Mouse (Mus musculus) skeletal muscle tissue, adult 2 months (tissue): ENCODE results near the gene Elob.

Experiments
- DNase-seq: peaks from one replicate; pipeline ENCODE4 v3.0.0-alpha.2; 2012; ENCODE audit warnings: low read depth, low spot score

The Elob gene

GRCm38 (mm10) chr17:23785561-23786471 lies 43.1 kb downstream of the Elob start, which contains the start of gene Flywch2:
Gene Flywch2, minus strand, starts transcription at chr17:23786081.
- no peak for DNase-seq

DNA sequence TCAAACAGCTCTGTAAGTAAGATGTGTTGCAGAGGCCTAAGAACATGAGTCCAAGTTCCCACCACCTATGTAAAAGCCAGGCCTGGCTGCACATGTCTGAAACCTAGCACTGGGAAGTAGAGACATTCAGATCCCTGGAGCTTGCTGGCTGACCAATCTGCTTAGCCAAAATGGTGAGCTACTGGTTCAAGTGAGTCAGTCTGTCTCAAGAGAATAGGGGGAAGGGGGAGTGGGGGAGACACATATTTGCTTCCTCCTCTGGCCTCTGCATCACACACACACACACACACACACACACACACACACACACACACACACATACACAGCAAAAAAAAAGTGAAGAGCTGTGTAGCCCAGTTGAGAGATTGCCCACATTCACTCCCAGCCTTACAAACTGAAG lies 45.6 kb downstream of the Elob start:
- DNase-seq = no peak

- DNase-seq = no peak
These were observed 50.5 kb downstream of the Elob start for GRCm38 (mm10) chr17:23778447-23778846.

DNA sequence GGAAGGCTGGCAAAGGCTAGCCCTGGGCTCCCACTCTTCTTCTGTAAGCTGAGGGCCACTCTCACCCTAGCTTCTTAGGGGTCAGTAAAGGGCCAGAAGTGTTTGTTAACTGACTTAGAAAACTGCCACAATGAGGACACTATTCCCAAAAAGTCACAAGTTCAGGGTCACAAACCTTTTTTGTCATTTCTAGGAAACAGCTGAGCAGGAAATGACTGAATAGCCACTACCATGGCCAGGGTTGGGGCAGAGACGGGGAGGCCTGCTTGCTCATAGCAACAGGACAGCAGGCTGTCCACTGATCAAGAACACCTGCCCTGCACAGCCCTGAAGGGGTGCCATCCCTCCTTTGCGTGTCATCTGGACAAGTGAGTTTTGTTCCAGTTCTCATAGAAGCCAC lies 51.8 kb downstream of the Elob start:
- no peak for DNase-seq

DNA sequence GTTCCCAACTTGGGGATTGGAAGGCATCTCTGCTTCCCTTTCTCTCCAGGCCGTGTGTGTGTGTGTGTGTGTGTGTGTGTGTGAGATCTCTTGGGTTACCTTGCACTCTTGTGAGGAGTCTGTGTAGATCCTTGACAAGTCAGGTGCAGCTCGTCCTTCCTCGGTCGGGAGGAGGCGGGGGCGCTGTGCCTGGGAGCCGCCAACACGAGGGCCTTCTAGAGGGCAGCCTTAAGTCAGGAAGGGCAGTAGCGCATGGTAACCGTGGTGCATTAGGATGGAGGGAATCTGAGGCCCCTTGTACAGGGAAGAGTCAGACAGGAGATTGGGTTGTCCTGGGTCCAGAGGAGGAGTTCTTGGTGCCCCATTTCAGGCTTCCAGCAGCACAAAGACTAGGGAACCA lies 52.7 kb downstream of the Elob start:
- DNase-seq = no peak
